Mouse (Mus musculus) CH12.LX (cell line): ENCODE measurements at regions not wholly inside any gene's neighbourhood (a gene's known extent, or its start where the extent isn't known, plus 50 kb on each side); places are given as distances from the start of the nearest gene placed in this dataset.

Experiments
- CTCF ChIP-seq, 2 experiments: IDR thresholded peaks in 1 of 2; conservative IDR thresholded peaks in 1 of 2; 2 replicates each; pipeline ENCODE4 v1.5.1; 2011 to 2012; ENCODE audit warnings: low read depth in 2 of 2, low read length in 2 of 2, improper control_type of control experiment in 1 of 2, inconsistent platforms in 1 of 2, mild to moderate bottlenecking in 1 of 2, moderate library complexity in 1 of 2
- EP300 ChIP-seq: IDR thresholded peaks from 2 replicates; pipeline ENCODE4 v1.6.1; 2011; ENCODE audit warnings: low read length, improper control_type of control experiment
- GABPA ChIP-seq: IDR thresholded peaks from 2 replicates; pipeline ENCODE4 v1.6.1; 2012; ENCODE audit warnings: low read depth, low read length, improper control_type of control experiment, inconsistent platforms; ENCODE audit not compliant: insufficient replicate concordance
- HCFC1 ChIP-seq: IDR thresholded peaks from 2 replicates; pipeline ENCODE4 v1.6.1; 2012; ENCODE audit warnings: low read depth, mild to moderate bottlenecking, inconsistent platforms, low read length, improper control_type of control experiment
- JUND ChIP-seq: conservative IDR thresholded peaks from 2 replicates; pipeline ENCODE4 v1.6.1; 2011; ENCODE audit warnings: low read depth, low read length, improper control_type of control experiment
- MYC ChIP-seq: IDR thresholded peaks from 2 replicates; pipeline ENCODE4 v1.6.1; 2011; ENCODE audit warnings: low read depth, mild to moderate bottlenecking, improper control_type of control experiment, low read length
- POLR2A ChIP-seq: IDR thresholded peaks from 2 replicates; pipeline ENCODE4 v1.6.1; 2011; ENCODE audit warnings: low read depth, mild to moderate bottlenecking, improper control_type of control experiment, low read length
- POLR2AphosphoS2 ChIP-seq: IDR thresholded peaks from 2 replicates; pipeline ENCODE4 v1.6.1; 2011; ENCODE audit warnings: low read depth, low read length, improper control_type of control experiment
- RCOR1 ChIP-seq: conservative IDR thresholded peaks from 2 replicates; pipeline ENCODE4 v1.6.1; 2012; ENCODE audit warnings: low read depth, mild to moderate bottlenecking, inconsistent platforms, low read length, improper control_type of control experiment
- TCF12 ChIP-seq: IDR thresholded peaks from 2 replicates; pipeline ENCODE4 v1.6.1; 2014; ENCODE audit warnings: low read depth, mild to moderate bottlenecking, inconsistent platforms, low read length, improper control_type of control experiment
- USF1 ChIP-seq: IDR thresholded peaks from 2 replicates; pipeline ENCODE4 v1.6.1; 2014; ENCODE audit warnings: low read depth, mild to moderate bottlenecking, inconsistent platforms, low read length, improper control_type of control experiment
- USF2 ChIP-seq: conservative IDR thresholded peaks from 2 replicates; pipeline ENCODE4 v1.6.1; 2011; ENCODE audit warnings: low read depth, low read length, improper control_type of control experiment
- ZC3H11A ChIP-seq: IDR thresholded peaks from 2 replicates; pipeline ENCODE4 v1.6.1; 2012; ENCODE audit warnings: low read depth, mild to moderate bottlenecking, inconsistent platforms, low read length, improper control_type of control experiment

DNA sequence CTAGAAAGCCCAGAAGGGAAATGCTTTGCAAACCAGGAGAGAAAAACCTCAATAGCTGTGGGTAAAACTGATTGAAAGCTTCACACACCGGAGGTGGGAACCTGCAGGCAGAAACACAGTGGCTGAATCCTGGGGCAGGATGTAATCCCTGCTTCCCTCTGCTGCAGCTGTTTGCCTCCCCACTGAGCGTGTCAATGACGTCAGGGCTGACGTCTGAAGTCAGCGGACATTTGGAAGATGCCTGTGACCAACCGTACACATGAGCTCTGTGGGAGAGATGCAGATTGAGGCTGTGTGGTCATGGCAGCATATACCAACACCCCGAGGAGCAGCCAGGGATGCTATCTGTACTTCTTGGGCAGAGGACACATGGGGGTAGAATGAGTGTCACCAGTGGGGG lies 151.5 kb upstream of the Atp6ap2 start:
- TF ChIP-seq GABPA (no peak), EP300 (no peak), ZC3H11A (no peak), CTCF (conservative IDR thresholded peaks at IDR 0.05 in 1 of 2, IDR thresholded peaks at IDR 0.05 in 1 of 2; ENCODE audit: low read depth in 2 of 2, low read length in 2 of 2) (no peak), POLR2A (no peak), HCFC1 (no peak), USF2 (no peak), TCF12 (no peak), USF1 (no peak), POLR2AphosphoS2 (no peak), JUND (no peak), RCOR1 (no peak), MYC (no peak)
